Mouse (Mus musculus) thymus, adult 2 months (tissue): ENCODE results near the gene Fuz. TPM values are rescaled to one million over a fixed set of nuclear protein-coding genes. Genes with fewer than 3 reads are reported as not detected.

ENCODE experiments used
- DNase-seq: peaks from one replicate; pipeline ENCODE4 v3.0.0; 2021
- H3K27ac ChIP-seq: fragments of 200-500 bp; 2 replicates; pipeline ENCODE4 v1.5.1; 2012; ENCODE audit warnings: low read length, control low read depth; ENCODE audit not compliant: control insufficient read depth, insufficient read depth
- H3K27me3 ChIP-seq: fragments of 200-500 bp; 2 replicates; pipeline ENCODE4 v1.6.1; 2012; ENCODE audit warnings: mild to moderate bottlenecking, low read length, moderate library complexity, mixed read lengths; ENCODE audit not compliant: control insufficient read depth, insufficient read depth
- H3K36me3 ChIP-seq: fragments of 200-500 bp; 2 replicates; pipeline ENCODE4 v1.6.1; 2012; ENCODE audit warnings: mild to moderate bottlenecking, low read length, moderate library complexity; ENCODE audit not compliant: control insufficient read depth, insufficient read depth
- H3K4me1 ChIP-seq: fragments of 200-500 bp; replicated peaks from 2 replicates; pipeline ENCODE4 v1.6.1; 2012; ENCODE audit warnings: low read length; ENCODE audit not compliant: control insufficient read depth, insufficient read depth
- H3K4me3 ChIP-seq: fragments of 200-500 bp; 2 replicates; pipeline ENCODE4 v1.5.1; 2012; ENCODE audit warnings: mild to moderate bottlenecking, low read length, control low read depth, moderate library complexity; ENCODE audit not compliant: control insufficient read depth, insufficient read depth
- CTCF ChIP-seq: fragments of 200-500 bp; IDR thresholded peaks from 2 replicates; pipeline ENCODE4 v1.5.1; 2012; ENCODE audit warnings: mild to moderate bottlenecking, control low read depth, low read length, moderate library complexity, borderline replicate concordance; ENCODE audit not compliant: control insufficient read depth, poor library complexity, insufficient read depth; ENCODE audit errors: extremely low read depth
- POLR2A ChIP-seq: fragments of 200-500 bp; IDR thresholded peaks from 2 replicates; pipeline ENCODE4 v1.6.1; 2012; ENCODE audit warnings: mild to moderate bottlenecking, low read length, control low read depth, moderate library complexity; ENCODE audit not compliant: control insufficient read depth, poor library complexity, insufficient read depth; ENCODE audit errors: extremely low read depth
- WGBS: fragments of 180-500 bp; shearing (Covaris S2); methylation state at CpG from one replicate; pipeline ENCODE4 v1.1.7; 2018; 5-methylcytosine and 5-hydroxymethylcytosine counted together
- polyA plus RNA-seq: library from polyadenylated mRNA; depleted of rRNA; stranded (reverse); fragments of >200 nt; gene quantifications from 2 replicates; pipeline ENCODE4 v1.2.3, GENCODE M21; 2012

Fuz gene
- polyA plus RNA-seq, 1 experiment, result 73.3 TPM

GRCm38 (mm10) chr7:44859896-44860295, 36.0 kb upstream of the Fuz start:
- TF ChIP-seq CTCF (no peak), POLR2A (no peak)
- WGBS, result 93% methylated on average over 11 of the region's 11 CpGs

GRCm38 (mm10) chr7:44860576-44861428, 35.1 kb upstream of the Fuz start:
- H3K27ac ChIP-seq, result no peak overlapping the region
- no peak overlapping the region for H3K4me3 ChIP-seq
- WGBS, result 74% methylated on average over 22 of the region's 22 CpGs
- peaks cover 17% of the 10 kb centered on the region for H3K4me1 ChIP-seq
- TF ChIP-seq CTCF (peak; percentile 77; the same call in 1 of the 2 replicates), POLR2A (no peak)
- peak; percentile 67 for DNase-seq
- H3K27me3 ChIP-seq, result no peaks in the 10 kb centered on the region
- peaks cover 27% of the 10 kb centered on the region for H3K36me3 ChIP-seq

More at GRCm38 (mm10) chr7:44859896-44860295, 36.0 kb upstream of the Fuz start:
- H3K27me3 ChIP-seq, result no peaks in the 10 kb centered on the region
- H3K27ac ChIP-seq, result no peak overlapping the region
- no peak overlapping the region for H3K4me3 ChIP-seq
- no peak for DNase-seq
- peaks cover 27% of the 10 kb centered on the region for H3K36me3 ChIP-seq
- peaks cover 26% of the 10 kb centered on the region for H3K4me1 ChIP-seq

GRCm38 (mm10) chr7:44861429-44861816, 34.5 kb upstream of the Fuz start:
- no peak overlapping the region for H3K4me3 ChIP-seq
- peaks cover 15% of the 10 kb centered on the region for H3K4me1 ChIP-seq

GRCm38 (mm10) chr7:44862434-44862833, 33.4 kb upstream of the Fuz start:
- peaks cover 16% of the 10 kb centered on the region for H3K4me1 ChIP-seq
- no peak for TF ChIP-seq CTCF
- no peak for TF ChIP-seq POLR2A
- no peaks in the 10 kb centered on the region for H3K27me3 ChIP-seq
- WGBS, result 96% methylated on average over 8 of the region's 8 CpGs
- H3K36me3 ChIP-seq, result peaks cover 27% of the 10 kb centered on the region
- no peak for DNase-seq
- no peak overlapping the region for H3K27ac ChIP-seq
- H3K4me3 ChIP-seq, result no peak overlapping the region

More at GRCm38 (mm10) chr7:44861429-44861816, 34.5 kb upstream of the Fuz start:
- H3K27ac ChIP-seq, result no peak overlapping the region
- no peak for TF ChIP-seq CTCF
- no peak for TF ChIP-seq POLR2A
- H3K36me3 ChIP-seq, result peaks cover 27% of the 10 kb centered on the region
- 93% methylated on average over 14 of the region's 14 CpGs for WGBS
- DNase-seq, result no peak
- no peaks in the 10 kb centered on the region for H3K27me3 ChIP-seq

- peaks cover 19% of the 10 kb centered on the region for H3K4me1 ChIP-seq
- TF ChIP-seq CTCF (no peak), POLR2A (no peak)
- no peaks in the 10 kb centered on the region for H3K27me3 ChIP-seq
- peaks cover 27% of the 10 kb centered on the region for H3K36me3 ChIP-seq
- H3K27ac ChIP-seq, result no peak overlapping the region
- no peak for DNase-seq
- 95% methylated on average over 14 of the region's 14 CpGs for WGBS
- H3K4me3 ChIP-seq, result no peak overlapping the region
These were observed 32.7 kb upstream of the Fuz start for GRCm38 (mm10) chr7:44863210-44863609.

- Histone ChIP-seq H3K4me1 (peaks cover 18% of the 10 kb centered on the region), H3K36me3 (peaks cover 27% of the 10 kb centered on the region), H3K27ac (no peak overlapping the region), H3K27me3 (no peaks in the 10 kb centered on the region), H3K4me3 (no peak overlapping the region)
- no peak for DNase-seq
- WGBS, result 95% methylated on average over 11 of the region's 11 CpGs
- TF ChIP-seq CTCF, result no peak
- TF ChIP-seq POLR2A, result no peak
These were observed 31.8 kb upstream of the Fuz start for GRCm38 (mm10) chr7:44863982-44864494.
